Mouse (Mus musculus) gastrocnemius, postnatal 4 days (tissue): Measurements from ENCODE around the gene Spin2-ps6. TPM values are rescaled to one million over a fixed set of nuclear protein-coding genes. Genes with fewer than 3 reads are reported as not detected.
"Not testable (repeated sequence)": the region's sequence is repeated elsewhere in the genome, so short reads cannot be mapped to it uniquely, and the experiment has no call there.

Experiments used
- DNase-seq, 2 experiments: peaks; one replicate each; pipeline ENCODE4 v3.0.0; 2021 to 2022; ENCODE audit warnings: low spot score in 2 of 2, mixed read lengths in 2 of 2
- long read RNA-seq, 2 experiments: library from polyadenylated mRNA; stranded (forward); transcript quantifications; one replicate each; pipeline ENCODE4 v2.0.0; 2021
- total RNA-seq, 2 experiments: library from RNA; stranded (reverse); gene quantifications; 2 replicates each; pipeline ENCODE4 v1.2.3; 2021

Spin2-ps6 gene
- not detected for total RNA-seq
- long read RNA-seq, experiment 1: 0 reads
- long read RNA-seq, experiment 2: 0 reads

DNA sequence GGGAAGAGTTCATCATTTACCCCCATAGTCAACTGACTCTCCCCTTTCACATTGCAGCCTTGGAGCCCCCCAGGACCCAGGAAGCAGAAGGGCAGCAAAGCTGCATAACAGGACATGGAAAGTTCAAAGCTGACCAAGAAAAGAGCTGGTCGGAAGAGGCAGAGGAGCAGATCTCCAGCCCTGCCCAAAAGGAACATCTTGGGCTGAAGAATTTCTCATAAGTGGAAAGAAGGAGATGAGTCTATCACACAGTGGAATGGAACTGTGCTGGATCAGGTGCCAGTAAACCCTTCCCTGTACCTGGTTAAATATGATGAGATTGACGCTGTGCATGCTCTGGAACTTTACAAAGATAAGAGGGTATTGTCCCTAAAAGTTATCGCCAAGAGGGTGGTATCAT, at the start of gene Spin2-ps6:
Gene Spin2-ps6, plus strand, starts transcription at position 301 of the 400 bp plus-strand sequence.
- not testable (repeated sequence) for DNase-seq

Other genes starting within 250 kb of the Spin2-ps6 start
- gene Btbd35f12, start 78.5 kb downstream of the Spin2-ps6 start, total RNA-seq: not detected